Mouse (Mus musculus): ENCODE measurements at regions not wholly inside any gene's neighbourhood (a gene's known extent, or its start where the extent isn't known, plus 50 kb on each side); places are given as distances from the start of the nearest gene placed in this dataset.

DNA sequence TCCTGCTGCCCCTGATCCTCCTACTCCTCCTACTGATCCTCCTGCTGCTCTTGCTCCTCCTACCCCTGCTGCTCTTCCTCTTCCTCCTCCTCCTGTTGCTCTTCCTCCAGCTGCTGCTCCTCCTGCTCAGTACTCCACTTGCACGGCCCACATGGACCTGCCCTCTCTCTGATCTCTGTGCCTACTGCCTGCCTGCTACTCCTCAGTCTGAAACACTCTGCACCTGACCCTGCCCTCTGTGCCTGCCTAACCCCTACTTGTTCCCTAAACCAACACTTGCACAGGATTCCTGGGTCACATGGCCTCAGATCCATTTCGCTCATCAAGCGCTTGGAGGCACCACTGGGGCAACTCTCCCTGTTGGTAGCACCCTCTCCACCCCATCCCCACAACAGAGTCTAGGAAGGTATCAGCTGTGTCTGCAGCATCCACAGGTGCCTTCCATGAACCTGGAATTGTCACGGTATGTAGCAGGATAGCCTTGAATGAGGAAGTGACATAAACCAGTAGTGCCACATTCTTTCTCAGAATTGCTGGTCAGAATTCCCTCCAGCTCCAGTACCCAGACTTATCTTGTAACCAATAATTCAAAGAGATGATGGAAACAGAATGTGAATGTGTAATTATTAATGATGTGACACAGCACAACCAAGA is 430.2 kb downstream of the Atp23 start:
- peaks cover 5% of the 10 kb centered on the region; the same call in 1 of the 2 replicates for H3K9me3 ChIP-seq
- no peak overlapping the region for H3K27ac ChIP-seq (replicated peaks)
- H3K27me3 ChIP-seq, result no peaks in the 10 kb centered on the region
- H3K4me1 ChIP-seq (replicated peaks), result no peaks in the 10 kb centered on the region
- no peak overlapping the region for H3K4me3 ChIP-seq
- no peak overlapping the region for H3K4me2 ChIP-seq
- no peak for ATAC-seq (ENCODE audit: low read depth)
- H3K9ac ChIP-seq, result no peak overlapping the region
- H3K36me3 ChIP-seq, result no peaks in the 10 kb centered on the region
- 73% methylated on average over 4 of the region's 4 CpGs for WGBS

DNA sequence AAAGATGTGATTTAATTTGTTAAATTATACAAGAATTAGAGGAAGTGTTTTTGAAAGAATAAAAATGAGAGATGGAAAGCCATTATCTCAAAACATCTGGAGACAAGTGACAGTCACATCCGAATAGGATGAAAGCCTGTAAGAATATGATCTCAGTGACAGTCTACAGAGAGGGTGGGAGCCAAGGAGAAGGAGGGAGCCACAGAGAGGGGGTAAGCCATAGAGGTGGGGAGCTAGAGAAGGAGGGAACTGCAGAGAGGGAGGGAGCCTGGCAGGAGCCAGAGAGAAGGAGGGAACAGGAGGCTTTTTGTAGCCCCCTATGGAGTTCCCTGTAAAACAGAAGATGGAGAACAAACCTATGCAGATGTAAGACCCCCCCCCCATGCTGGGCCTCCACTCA is 438.4 kb downstream of the Atp23 start:
- no peaks in the 10 kb centered on the region for H3K36me3 ChIP-seq
- no peaks in the 10 kb centered on the region for H3K27me3 ChIP-seq
- H3K9ac ChIP-seq, result no peak overlapping the region
- H3K4me3 ChIP-seq, result no peak overlapping the region
- H3K4me1 ChIP-seq (replicated peaks), result no peaks in the 10 kb centered on the region
- no peak overlapping the region for H3K4me2 ChIP-seq
- no peak overlapping the region for H3K27ac ChIP-seq (replicated peaks)
- 74% methylated on average over 1 of the region's 1 CpGs for WGBS
- H3K9me3 ChIP-seq, result peaks cover under 1% of the 10 kb centered on the region; the same call in 1 of the 2 replicates
- no peak for ATAC-seq (ENCODE audit: low read depth)

DNA sequence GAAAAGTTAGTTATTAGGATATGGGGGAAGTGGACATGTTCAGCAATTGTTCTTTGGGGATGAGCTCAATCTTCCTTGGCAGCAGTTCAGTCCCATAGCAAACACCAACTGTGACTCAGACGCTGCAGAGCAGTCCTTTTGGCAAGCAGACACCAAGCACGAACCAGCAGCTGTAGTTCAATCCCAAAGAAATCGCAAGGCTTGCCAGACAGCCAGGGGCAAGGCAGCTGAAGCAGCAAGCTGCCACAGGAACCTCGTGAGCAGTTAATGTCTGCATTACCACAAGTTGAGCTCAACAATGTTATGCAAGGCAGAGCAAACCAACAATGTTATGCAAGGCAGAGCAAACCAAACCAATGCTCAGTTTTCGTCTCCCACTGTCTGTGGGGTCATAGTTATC is 442.6 kb downstream of the Atp23 start:
- H3K4me2 ChIP-seq, result no peak overlapping the region
- no peak overlapping the region for H3K27ac ChIP-seq (replicated peaks)
- no peaks in the 10 kb centered on the region for H3K9me3 ChIP-seq
- no peak overlapping the region for H3K4me3 ChIP-seq
- no peaks in the 10 kb centered on the region for H3K27me3 ChIP-seq
- no peak for ATAC-seq (ENCODE audit: low read depth)
- H3K36me3 ChIP-seq, result no peaks in the 10 kb centered on the region
- no peaks in the 10 kb centered on the region for H3K4me1 ChIP-seq (replicated peaks)
- no peak overlapping the region for H3K9ac ChIP-seq
- 84% methylated on average over 5 of the region's 5 CpGs for WGBS

DNA sequence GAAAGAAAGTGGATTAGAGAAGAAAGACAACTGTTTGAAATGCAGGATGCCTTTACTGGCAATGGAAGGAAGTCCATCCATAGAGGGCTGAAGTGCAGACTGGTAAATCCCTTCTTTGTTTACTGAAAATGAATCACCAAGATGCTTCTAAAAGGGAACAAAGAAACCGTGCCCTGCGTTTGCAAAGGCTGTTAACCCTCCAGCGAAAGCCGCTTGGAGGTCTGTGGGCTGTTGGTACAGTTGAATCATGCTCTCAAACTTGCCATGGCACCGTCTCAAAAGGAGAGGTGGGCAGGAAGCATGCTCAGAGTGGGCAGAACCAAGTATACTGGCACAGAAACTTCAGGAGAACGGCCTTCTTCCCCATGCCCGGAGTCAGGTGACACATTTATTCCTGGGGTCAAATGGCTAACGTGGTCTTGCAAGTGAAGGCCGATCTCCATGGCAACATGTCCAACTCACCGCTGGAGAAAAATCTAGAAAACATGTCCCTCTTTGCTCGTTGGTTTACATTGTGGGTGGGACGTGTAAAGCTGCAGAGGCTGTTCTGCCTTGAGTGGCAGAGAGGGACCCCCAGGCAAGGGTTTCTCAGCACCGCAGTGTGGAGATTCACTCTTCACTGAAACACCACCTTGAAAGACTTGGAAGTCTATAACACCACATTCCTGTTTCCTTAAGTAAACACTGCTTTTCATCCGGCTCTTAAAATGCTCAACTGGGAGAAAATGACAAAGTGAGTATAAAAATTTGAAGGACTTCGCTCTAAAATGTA is 448.2 kb downstream of the Atp23 start:
- H3K9me3 ChIP-seq, result no peaks in the 10 kb centered on the region
- H3K27me3 ChIP-seq, result no peaks in the 10 kb centered on the region
- WGBS, result 63% methylated on average over 15 of the region's 15 CpGs
- no peak overlapping the region for H3K4me3 ChIP-seq
- no peaks in the 10 kb centered on the region for H3K36me3 ChIP-seq
- no peak; the same call in 1 of the 2 replicates for ATAC-seq (ENCODE audit: low read depth)
- H3K9ac ChIP-seq, result no peak overlapping the region
- H3K4me2 ChIP-seq, result no peak overlapping the region
- H3K27ac ChIP-seq (replicated peaks), result no peak overlapping the region
- 0 out of 2 replicates have a peak, but pooled peaks cover 6% of the 10 kb centered on the region for H3K4me1 ChIP-seq (replicated peaks)

DNA sequence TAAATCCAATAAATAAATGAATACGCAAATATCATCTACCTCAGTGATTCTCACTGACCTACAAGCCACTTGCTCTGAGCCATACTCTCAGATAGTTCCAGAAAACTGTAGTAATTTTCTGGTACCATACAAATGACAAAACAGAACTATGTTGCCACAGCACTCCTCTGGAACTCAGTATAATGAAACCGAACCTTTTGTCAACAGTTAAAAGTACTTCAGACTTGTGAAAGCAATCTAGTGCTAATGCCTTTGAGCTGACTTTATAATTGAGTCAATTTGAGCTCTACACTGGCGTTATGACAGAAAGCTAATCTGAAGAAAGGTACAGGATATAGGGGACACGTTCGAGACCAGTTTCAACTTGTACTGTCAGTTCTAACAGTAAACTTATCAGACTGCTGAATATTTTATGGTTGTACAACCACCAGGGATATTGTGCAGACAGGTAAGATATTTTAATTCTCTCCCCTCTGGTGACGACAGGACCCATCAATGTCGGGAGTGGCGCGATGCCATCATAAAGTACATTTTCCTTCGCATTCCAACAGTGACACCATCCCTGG is 449.0 kb downstream of the Atp23 start:
- no peak for ATAC-seq (ENCODE audit: low read depth)

DNA sequence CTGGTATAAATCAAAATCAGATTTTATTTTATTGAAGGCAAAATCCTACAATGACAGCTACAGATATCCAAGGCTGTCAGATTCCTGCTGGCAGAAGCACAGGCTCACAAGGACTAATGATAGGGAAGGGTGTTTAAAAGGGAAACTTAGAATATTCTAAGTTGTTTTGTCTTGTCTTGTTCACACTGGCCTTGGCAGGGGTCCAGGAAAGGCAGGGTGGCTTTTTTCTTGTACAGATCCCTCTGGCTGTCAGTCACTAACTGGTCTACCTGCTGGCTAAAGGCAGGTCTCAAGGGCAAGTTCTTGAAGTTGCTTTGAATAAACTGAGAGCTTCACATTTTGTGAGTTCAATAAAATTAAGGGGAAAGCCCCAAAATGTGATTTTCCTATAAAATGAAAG is 465.3 kb downstream of the Lrig3 start:
- H3K36me3 ChIP-seq, result no peaks in the 10 kb centered on the region
- H3K9ac ChIP-seq, result no peak overlapping the region
- no peak overlapping the region for H3K27ac ChIP-seq (replicated peaks)
- no peak overlapping the region for H3K4me2 ChIP-seq
- H3K4me3 ChIP-seq, result no peak overlapping the region
- no peaks in the 10 kb centered on the region for H3K27me3 ChIP-seq
- H3K4me1 ChIP-seq (replicated peaks), result no peaks in the 10 kb centered on the region
- ATAC-seq (ENCODE audit: low read depth), result no peak
- H3K9me3 ChIP-seq, result no peaks in the 10 kb centered on the region

More for the DNA sequence above, 449.0 kb downstream of the Atp23 start:
- H3K36me3 ChIP-seq, result no peaks in the 10 kb centered on the region
- no peak overlapping the region for H3K4me2 ChIP-seq
- H3K4me1 ChIP-seq (replicated peaks), result 0 out of 2 replicates have a peak, but pooled peaks cover 6% of the 10 kb centered on the region
- H3K27me3 ChIP-seq, result no peaks in the 10 kb centered on the region
- H3K27ac ChIP-seq (replicated peaks), result no peak overlapping the region
- no peak overlapping the region for H3K9ac ChIP-seq
- H3K9me3 ChIP-seq, result no peaks in the 10 kb centered on the region
- 87% methylated on average over 10 of the region's 10 CpGs for WGBS
- no peak overlapping the region for H3K4me3 ChIP-seq

DNA sequence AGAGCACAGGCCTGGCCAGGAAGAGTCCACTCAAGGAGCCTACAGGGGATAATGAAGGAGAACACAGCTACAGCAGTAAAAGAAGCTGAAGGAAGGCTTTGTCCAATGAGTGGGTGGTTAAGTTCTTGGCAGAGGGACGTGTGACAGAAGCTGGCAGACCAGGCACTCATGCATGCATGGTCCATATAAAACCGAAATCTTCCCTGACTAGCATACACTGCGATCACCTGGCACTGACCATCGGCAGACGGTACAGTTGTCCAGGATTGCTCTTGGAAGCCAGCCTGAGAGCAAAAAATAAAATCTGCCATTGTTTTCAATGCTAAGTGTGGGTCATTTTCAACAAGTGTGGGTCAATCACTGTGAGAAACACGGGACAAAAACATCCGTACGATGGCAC is 464.4 kb downstream of the Lrig3 start:
- no peak overlapping the region for H3K27ac ChIP-seq (replicated peaks)
- H3K9ac ChIP-seq, result no peak overlapping the region
- no peak overlapping the region for H3K4me2 ChIP-seq
- ATAC-seq (ENCODE audit: low read depth), result no peak
- H3K9me3 ChIP-seq, result no peaks in the 10 kb centered on the region
- H3K4me3 ChIP-seq, result no peak overlapping the region
- no peaks in the 10 kb centered on the region for H3K4me1 ChIP-seq (replicated peaks)
- H3K27me3 ChIP-seq, result no peaks in the 10 kb centered on the region
- 83% methylated on average over 8 of the region's 8 CpGs for WGBS
- H3K36me3 ChIP-seq, result no peaks in the 10 kb centered on the region

DNA sequence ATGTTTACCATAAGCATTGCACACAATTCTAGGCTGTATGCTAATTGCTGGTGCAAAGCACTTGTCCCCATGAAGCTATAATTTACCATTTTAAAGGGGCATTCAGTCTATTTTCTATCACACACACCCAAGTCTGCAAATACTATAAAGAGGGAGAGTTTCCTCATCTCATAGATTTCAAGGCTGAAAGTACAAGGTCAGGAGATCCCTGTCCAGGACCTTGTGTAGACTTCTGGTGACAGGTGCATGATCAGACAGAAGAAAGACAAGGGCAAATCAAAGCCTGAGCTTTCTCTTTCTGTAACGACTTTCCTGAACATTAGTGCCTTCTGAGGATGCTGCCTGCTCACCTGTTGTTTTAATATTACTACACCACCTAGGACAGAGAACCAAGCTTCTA is 463.5 kb downstream of the Lrig3 start:
- Histone ChIP-seq H3K27me3 (no peaks in the 10 kb centered on the region), H3K9me3 (no peaks in the 10 kb centered on the region), H3K4me2 (no peak overlapping the region), H3K36me3 (no peaks in the 10 kb centered on the region), H3K27ac (replicated peaks) (no peak overlapping the region), H3K9ac (no peak overlapping the region), H3K4me1 (replicated peaks) (no peaks in the 10 kb centered on the region), H3K4me3 (no peak overlapping the region)
- 81% methylated on average over 1 of the region's 1 CpGs for WGBS
- ATAC-seq (ENCODE audit: low read depth), result no peak

DNA sequence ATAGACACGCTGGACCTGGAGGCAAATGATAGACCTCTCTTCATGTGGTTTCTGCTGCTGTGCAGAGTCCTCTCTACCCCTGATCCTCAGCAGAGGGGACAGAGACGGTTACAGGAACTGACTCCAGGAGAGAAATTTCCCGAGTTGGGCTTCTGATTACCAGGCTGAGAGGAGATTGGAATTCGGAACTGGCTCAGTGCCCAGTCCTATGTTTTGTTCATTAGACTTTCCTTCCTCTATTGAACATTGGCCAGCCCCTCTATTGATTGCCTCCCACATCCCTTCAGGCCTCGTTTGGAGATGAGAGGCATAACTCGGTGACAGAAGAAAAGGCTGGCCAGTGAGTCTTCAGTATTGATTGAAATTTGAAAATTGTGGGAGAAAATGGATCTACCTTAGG is 456.1 kb downstream of the Lrig3 start:
- H3K36me3 ChIP-seq, result no peaks in the 10 kb centered on the region
- ATAC-seq (ENCODE audit: low read depth), result no peak
- 0 out of 2 replicates have a peak, but pooled peaks cover 3% of the 10 kb centered on the region for H3K4me1 ChIP-seq (replicated peaks)
- WGBS, result 63% methylated on average over 6 of the region's 6 CpGs
- H3K4me3 ChIP-seq, result no peak overlapping the region
- no peak overlapping the region for H3K27ac ChIP-seq (replicated peaks)
- no peak overlapping the region for H3K4me2 ChIP-seq
- no peaks in the 10 kb centered on the region for H3K27me3 ChIP-seq
- no peaks in the 10 kb centered on the region; the same call in 1 of the 2 replicates for H3K9me3 ChIP-seq
- H3K9ac ChIP-seq, result no peak overlapping the region

DNA sequence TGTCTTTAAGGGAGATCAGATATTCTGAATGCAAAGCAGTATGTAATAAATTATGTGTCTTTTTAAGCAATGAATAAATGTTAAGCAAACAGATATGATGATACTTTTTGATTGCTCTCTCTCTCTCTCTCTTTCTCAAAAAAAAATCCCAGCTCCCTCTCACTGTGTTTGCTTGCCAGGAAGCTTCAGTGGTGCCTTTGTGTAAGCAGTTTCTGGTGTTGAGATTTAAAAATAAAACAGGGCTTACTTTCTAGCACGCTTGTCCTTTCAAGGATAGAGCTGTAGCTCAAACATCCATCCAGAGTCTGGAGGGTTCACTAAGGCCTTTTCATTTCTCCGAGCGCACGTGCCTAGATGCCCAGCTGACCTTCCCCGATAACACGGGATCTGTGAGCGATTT is 447.8 kb downstream of the Lrig3 start:
- Histone ChIP-seq H3K27me3 (no peaks in the 10 kb centered on the region), H3K9me3 (no peaks in the 10 kb centered on the region), H3K36me3 (no peaks in the 10 kb centered on the region), H3K4me1 (replicated peaks) (no peaks in the 10 kb centered on the region), H3K4me3 (no peak overlapping the region), H3K27ac (replicated peaks) (no peak overlapping the region), H3K4me2 (no peak overlapping the region), H3K9ac (no peak overlapping the region)
- ATAC-seq (ENCODE audit: low read depth), result no peak
- 85% methylated on average over 7 of the region's 7 CpGs for WGBS

DNA sequence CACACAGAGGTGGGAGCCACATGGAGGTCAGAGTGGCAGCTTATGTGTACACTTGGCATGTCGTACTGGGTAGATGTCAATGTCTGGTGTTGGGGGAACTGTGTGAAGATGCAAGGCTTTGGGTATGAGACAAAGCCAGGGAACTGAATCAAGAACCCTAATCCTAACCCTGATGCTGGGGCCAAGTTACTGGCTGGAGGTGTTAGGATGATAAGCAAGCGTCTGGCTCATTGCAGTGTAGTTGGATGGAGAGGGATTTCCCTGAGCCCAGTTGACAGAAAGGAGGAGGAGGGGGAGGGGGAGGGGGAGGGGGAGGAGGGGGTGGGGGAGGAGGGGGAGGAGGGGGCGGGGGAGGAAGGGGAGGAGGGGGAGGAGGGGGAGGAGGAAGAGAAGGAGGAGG is 426.3 kb downstream of the Lrig3 start:
- no peaks in the 10 kb centered on the region for H3K36me3 ChIP-seq
- H3K9me3 ChIP-seq, result no peaks in the 10 kb centered on the region
- no peaks in the 10 kb centered on the region for H3K4me1 ChIP-seq (replicated peaks)
- no peak overlapping the region for H3K27ac ChIP-seq (replicated peaks)
- no peaks in the 10 kb centered on the region for H3K27me3 ChIP-seq
- no peak overlapping the region for H3K9ac ChIP-seq
- ATAC-seq (ENCODE audit: low read depth), result no peak
- 89% methylated on average over 2 of the region's 3 CpGs for WGBS
- no peak overlapping the region for H3K4me3 ChIP-seq
- H3K4me2 ChIP-seq, result no peak overlapping the region

DNA sequence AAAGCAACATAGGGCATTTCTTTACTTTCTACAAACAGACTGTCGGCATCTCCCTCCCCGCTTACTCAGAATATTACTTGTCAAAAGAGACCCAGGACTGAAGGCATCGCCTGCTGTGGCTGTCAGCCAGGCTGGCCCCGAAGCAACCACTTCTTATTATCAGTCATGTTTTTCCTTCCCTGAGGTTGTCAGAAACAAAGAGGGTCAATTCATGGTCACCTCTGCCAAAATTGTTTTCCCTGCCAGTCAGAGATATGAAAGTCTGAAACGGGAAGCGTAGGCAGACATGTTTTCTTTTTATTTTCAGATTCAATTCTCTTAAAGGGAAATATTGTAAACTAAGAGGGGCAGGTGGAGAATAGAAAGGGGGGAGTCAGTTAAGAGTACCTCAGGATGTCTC is 425.8 kb downstream of the Lrig3 start:
- Histone ChIP-seq H3K4me2 (no peak overlapping the region), H3K27ac (replicated peaks) (no peak overlapping the region), H3K4me3 (no peak overlapping the region), H3K27me3 (no peaks in the 10 kb centered on the region), H3K4me1 (replicated peaks) (no peaks in the 10 kb centered on the region), H3K9me3 (no peaks in the 10 kb centered on the region), H3K36me3 (no peaks in the 10 kb centered on the region), H3K9ac (no peak overlapping the region)
- ATAC-seq (ENCODE audit: low read depth), result no peak
- WGBS, result 87% methylated on average over 6 of the region's 6 CpGs

Data from neural tube, embryonic 13.5 days (tissue).